Mouse (Mus musculus) E14TG2a.4 (cell line): ENCODE measurements around the gene Il18.

ENCODE experiments used
- H3K27me3 ChIP-seq: 2 replicates; pipeline ENCODE4 v1.6.1; 2014; ENCODE audit warnings: low read length, control low read depth; ENCODE audit not compliant: insufficient read depth
- H3K36me3 ChIP-seq: 2 replicates; pipeline ENCODE4 v1.6.1; 2014; ENCODE audit warnings: low read length, control low read depth; ENCODE audit not compliant: insufficient read depth
- H3K4me1 ChIP-seq: replicated peaks from 2 replicates; pipeline ENCODE4 v1.6.1; 2014; ENCODE audit warnings: low read depth, low read length, control low read depth
- H3K4me3 ChIP-seq: replicated peaks from 2 replicates; pipeline ENCODE4 v1.5.1; 2014; ENCODE audit warnings: mild to moderate bottlenecking, low read length
- H3K9me3 ChIP-seq: 2 replicates; pipeline ENCODE4 v1.6.1; 2014; ENCODE audit warnings: low read length, control low read depth
- CTCF ChIP-seq: conservative IDR thresholded peaks from 2 replicates; pipeline ENCODE4 v1.5.1; 2014; ENCODE audit warnings: low read length
- NANOG ChIP-seq: IDR thresholded peaks from 2 replicates; pipeline ENCODE4 v1.6.1; 2014; ENCODE audit warnings: borderline replicate concordance, low read length, mixed read lengths
- POU5F1 ChIP-seq: IDR thresholded peaks from 2 replicates; pipeline ENCODE4 v1.6.1; 2014; ENCODE audit warnings: low read length, borderline replicate concordance

Il18 gene

GRCm38 (mm10) chr9:50540170-50540569, 14.5 kb upstream of the Il18 start:
- H3K9me3 ChIP-seq, result no peaks in the 10 kb centered on the region
- peaks cover 11% of the 10 kb centered on the region; the same call in 1 of the 2 replicates for H3K27me3 ChIP-seq
- H3K4me1 ChIP-seq, result no peaks in the 10 kb centered on the region
- no peaks in the 10 kb centered on the region for H3K36me3 ChIP-seq
- no peak for TF ChIP-seq CTCF
- no peak for TF ChIP-seq NANOG
- no peak for TF ChIP-seq POU5F1
- H3K4me3 ChIP-seq, result no peak overlapping the region

GRCm38 (mm10) chr9:50542401-50542800, 12.2 kb upstream of the Il18 start:
- no peak overlapping the region for H3K4me3 ChIP-seq
- H3K36me3 ChIP-seq, result no peaks in the 10 kb centered on the region
- no peaks in the 10 kb centered on the region for H3K4me1 ChIP-seq
- H3K27me3 ChIP-seq, result peaks cover 7% of the 10 kb centered on the region; the same call in 1 of the 2 replicates
- TF ChIP-seq CTCF, result no peak
- TF ChIP-seq NANOG, result no peak
- no peak for TF ChIP-seq POU5F1
- no peaks in the 10 kb centered on the region for H3K9me3 ChIP-seq

- Histone ChIP-seq H3K36me3 (no peaks in the 10 kb centered on the region), H3K9me3 (no peaks in the 10 kb centered on the region), H3K27me3 (no peaks in the 10 kb centered on the region), H3K4me1 (no peaks in the 10 kb centered on the region), H3K4me3 (no peak overlapping the region)
- no peak for TF ChIP-seq NANOG
- TF ChIP-seq POU5F1, result no peak
- no peak for TF ChIP-seq CTCF
Measured at GRCm38 (mm10) chr9:50547859-50548478, 6.7 kb upstream of the Il18 start.

GRCm38 (mm10) chr9:50548936-50549335, 5.7 kb upstream of the Il18 start:
- Histone ChIP-seq H3K36me3 (no peaks in the 10 kb centered on the region), H3K9me3 (no peaks in the 10 kb centered on the region), H3K27me3 (no peaks in the 10 kb centered on the region), H3K4me1 (peaks cover 4% of the 10 kb centered on the region), H3K4me3 (no peak overlapping the region)
- TF ChIP-seq NANOG (no peak), CTCF (no peak), POU5F1 (no peak)

- Histone ChIP-seq H3K4me1 (peaks cover 22% of the 10 kb centered on the region), H3K4me3 (no peak overlapping the region), H3K36me3 (no peaks in the 10 kb centered on the region), H3K27me3 (no peaks in the 10 kb centered on the region), H3K9me3 (no peaks in the 10 kb centered on the region)
- no peak for TF ChIP-seq POU5F1
- no peak for TF ChIP-seq CTCF
- no peak for TF ChIP-seq NANOG
Measured at GRCm38 (mm10) chr9:50552206-50552605, 2.4 kb upstream of the Il18 start.

GRCm38 (mm10) chr9:50553547-50553946, 1.1 kb upstream of the Il18 start:
- peaks cover 22% of the 10 kb centered on the region for H3K4me1 ChIP-seq
- no peak for TF ChIP-seq NANOG
- TF ChIP-seq POU5F1, result no peak
- no peak overlapping the region for H3K4me3 ChIP-seq

GRCm38 (mm10) chr9:50555094-50555446, 443 bp downstream of the Il18 start, which contains the start of gene Bco2:
TSS of gene Bco2 (minus strand) at chr9:50555181.
- Histone ChIP-seq H3K9me3 (no peaks in the 10 kb centered on the region), H3K36me3 (no peaks in the 10 kb centered on the region), H3K27me3 (peaks cover 6% of the 10 kb centered on the region), H3K4me3 (peak within 1 kb of the TSS; percentile 56), H3K4me1 (peaks cover 22% of the 10 kb centered on the region)
- TF ChIP-seq NANOG (no peak), CTCF (no peak), POU5F1 (no peak)

More at GRCm38 (mm10) chr9:50553547-50553946, 1.1 kb upstream of the Il18 start:
- Histone ChIP-seq H3K36me3 (no peaks in the 10 kb centered on the region), H3K27me3 (no peaks in the 10 kb centered on the region), H3K9me3 (no peaks in the 10 kb centered on the region)

- peak within 1 kb of the TSS; percentile 51; the same call in 1 of the 2 replicates for H3K4me3 ChIP-seq
- H3K27me3 ChIP-seq, result peaks cover 32% of the 10 kb centered on the region
- no peaks in the 10 kb centered on the region for H3K4me1 ChIP-seq
- no peaks in the 10 kb centered on the region for H3K36me3 ChIP-seq
- peaks cover 7% of the 10 kb centered on the region for H3K9me3 ChIP-seq
- TF ChIP-seq CTCF (no peak), NANOG (no peak), POU5F1 (no peak)
Measured at GRCm38 (mm10) chr9:50561145-50561917, 6.7 kb downstream of the Il18 start, which contains the start of gene Tex12. TSS of gene Tex12 (minus strand) at chr9:50561325.

GRCm38 (mm10) chr9:50561918-50562360, 7.3 kb downstream of the Il18 start:
- Histone ChIP-seq H3K9me3 (peaks cover 7% of the 10 kb centered on the region), H3K4me3 (no peak overlapping the region), H3K27me3 (peaks cover 32% of the 10 kb centered on the region), H3K4me1 (no peaks in the 10 kb centered on the region), H3K36me3 (no peaks in the 10 kb centered on the region)
- no peak for TF ChIP-seq NANOG
- TF ChIP-seq CTCF, result no peak
- no peak for TF ChIP-seq POU5F1
